In the genomic region with DNA sequence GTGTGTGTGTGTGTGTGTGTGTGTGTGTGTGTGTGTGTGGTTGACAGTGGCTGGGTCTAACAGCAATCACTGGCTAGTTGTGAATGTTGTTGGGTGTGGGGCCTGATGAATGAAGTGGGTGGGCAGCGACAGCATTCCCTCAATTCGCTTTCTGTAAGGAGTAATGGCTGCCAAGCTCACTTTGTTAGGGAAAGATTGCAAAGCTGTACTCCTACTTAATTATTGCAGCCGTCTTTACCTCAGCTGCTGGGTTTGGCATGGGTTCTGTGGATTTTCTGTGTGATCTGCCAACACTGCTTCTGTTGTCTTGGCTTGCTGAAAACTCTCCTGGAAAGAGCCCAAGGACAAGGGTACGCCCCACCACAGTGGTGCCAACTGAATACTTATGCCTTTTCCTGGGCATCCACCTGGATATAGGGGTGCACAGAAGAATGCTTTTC, we compare ENCODE assay signal across 9 mouse cellular contexts.
A peak's percentile ranks its signal among the peaks of the same experiment; 100 is the strongest.
DNase-seq lines count a peak whose midpoint lies in the region; ATAC-seq lines count a peak whose summit lies in the region.
"Had no signal": no experiment of that assay in that cellular context is flagged by ENCODE, and none has a peak within 500 bp of the region (broad histone marks: within the 10 kb centered on the region; RNA-seq: fewer than 3 reads in every experiment).

No protein-coding gene starts in this region.

- H3K4me2 ChIP-seq in neural tube, embryonic 14.5 days (ENCODE audit: low read depth, low read length) = no peak overlapping the region
- H3K4me2 ChIP-seq in intestine, embryonic 16.5 days (ENCODE audit: low read depth, low read length) = no peak overlapping the region
- H3K4me2 ChIP-seq: liver, embryonic 13.5 days had no signal

- H3K9me3 ChIP-seq in neural tube, embryonic 14.5 days (ENCODE audit: control insufficient read depth, low read length) = no peaks in the 10 kb centered on the region
- H3K9me3 ChIP-seq in intestine, embryonic 16.5 days (ENCODE audit: control insufficient read depth, low read length) = no peaks in the 10 kb centered on the region
- H3K9me3 ChIP-seq: liver, embryonic 13.5 days had no signal

- no peak overlapping the region for H3K9ac ChIP-seq in neural tube, embryonic 14.5 days (replicated peaks; ENCODE audit: low read depth, low read length)
- no peak overlapping the region for H3K9ac ChIP-seq in intestine, embryonic 16.5 days (ENCODE audit: low read depth, low read length)
- H3K9ac ChIP-seq: liver, embryonic 13.5 days had no signal

- no peaks in the 10 kb centered on the region for H3K4me1 ChIP-seq in neural tube, embryonic 14.5 days (ENCODE audit: control insufficient read depth, insufficient read depth, low read length)
- no peaks in the 10 kb centered on the region for H3K4me1 ChIP-seq in intestine, embryonic 16.5 days (ENCODE audit: control insufficient read depth, insufficient read depth, low read length)
- H3K4me1 ChIP-seq: liver, embryonic 13.5 days had no signal

- H3K27ac ChIP-seq in neural tube, embryonic 14.5 days (ENCODE audit: low read depth, low read length) = no peak overlapping the region
- H3K27ac ChIP-seq in intestine, embryonic 16.5 days (ENCODE audit: low read length) = no peak overlapping the region
- H3K27ac ChIP-seq: liver, embryonic 13.5 days had no signal

- H3K4me3 ChIP-seq in neural tube, embryonic 14.5 days (ENCODE audit: low read depth, low read length) = no peak overlapping the region
- H3K4me3 ChIP-seq in intestine, embryonic 16.5 days (ENCODE audit: low read length) = no peak overlapping the region
- H3K4me3 ChIP-seq: liver, embryonic 13.5 days had no signal

- intact Hi-C loops in heart, postnatal 36 days (cut with DNase I) = no loop called here

- peak; percentile 60 for DNase-seq in heart, adult 11 months
- no peak for DNase-seq in heart, postnatal 36 days
- DNase-seq in cerebellum, adult 9-11 months = peak; percentile 9
- DNase-seq in layer of hippocampus, adult 8-10 months (ENCODE audit: low spot score in 2 of 2) = peak; percentile 70 to 79
- DNase-seq in yolk sac, embryonic 10.5 days (ENCODE audit: low spot score) = no peak
- DNase-seq in embryo, embryonic 9.5 days (ENCODE audit: extremely low spot score) = no peak
- DNase-seq: liver, embryonic 13.5 days had no signal

- no peaks in the 10 kb centered on the region for H3K27me3 ChIP-seq in neural tube, embryonic 14.5 days (ENCODE audit: control insufficient read depth, insufficient read depth, low read length)
- H3K27me3 ChIP-seq in intestine, embryonic 16.5 days (replicated peaks; ENCODE audit: control insufficient read depth, insufficient read depth, low read length) = no peaks in the 10 kb centered on the region
- H3K27me3 ChIP-seq: liver, embryonic 13.5 days had no signal

- no peaks in the 10 kb centered on the region for H3K36me3 ChIP-seq in neural tube, embryonic 14.5 days (ENCODE audit: control insufficient read depth, insufficient read depth, low read length)
- no peaks in the 10 kb centered on the region for H3K36me3 ChIP-seq in intestine, embryonic 16.5 days (ENCODE audit: control insufficient read depth, insufficient read depth, low read length)
- H3K36me3 ChIP-seq: liver, embryonic 13.5 days had no signal

- WGBS in neural tube, embryonic 14.5 days = 74% methylated on average over 4 of the region's 4 CpGs
- 78% methylated on average over 4 of the region's 4 CpGs for WGBS in intestine, embryonic 16.5 days

- ATAC-seq in neural tube, embryonic 14.5 days (ENCODE audit: low read depth) = peak; percentile 90
- no peak for ATAC-seq in intestine, embryonic 16.5 days

Comparison
In these comparisons a context has a peak if more than half of its experiments do, and no peak if none do; other contexts are left out.
1. DNase-seq: peak in heart, adult 11 months (single experiment), cerebellum, adult 9-11 months (single experiment) and layer of hippocampus, adult 8-10 months (2 of 2); none in heart, postnatal 36 days (0 of 2), yolk sac, embryonic 10.5 days (single experiment) and embryo, embryonic 9.5 days (single experiment).